Mouse (Mus musculus) small intestine, adult 2 months (tissue): ENCODE results near the gene Parn. TPM values are rescaled to one million over a fixed set of nuclear protein-coding genes. Genes with fewer than 3 reads are reported as not detected.
"Not testable (repeated sequence)": the region's sequence is repeated elsewhere in the genome, so short reads cannot be mapped to it uniquely, and the experiment has no call there.

Experiments
- H3K27ac ChIP-seq: fragments of 200-500 bp; 2 replicates; pipeline ENCODE4 v1.5.1; 2012; ENCODE audit warnings: low read depth, low read length, control low read depth, inconsistent platforms; ENCODE audit not compliant: insufficient read depth
- H3K27me3 ChIP-seq: fragments of 200-500 bp; 2 replicates; pipeline ENCODE4 v1.6.1; 2012; ENCODE audit warnings: mild to moderate bottlenecking, moderate library complexity, low read length, inconsistent platforms; ENCODE audit not compliant: control insufficient read depth, insufficient read depth
- H3K36me3 ChIP-seq: fragments of 200-500 bp; 2 replicates; pipeline ENCODE4 v1.6.1; 2012; ENCODE audit warnings: mild to moderate bottlenecking, low read length, control low read depth, inconsistent platforms; ENCODE audit not compliant: control insufficient read depth, insufficient read depth
- H3K4me1 ChIP-seq: fragments of 200-500 bp; 2 replicates; pipeline ENCODE4 v1.6.1; 2012; ENCODE audit warnings: low read length, inconsistent platforms, mixed read lengths; ENCODE audit not compliant: control insufficient read depth, insufficient read depth, insufficient read length
- H3K4me3 ChIP-seq: fragments of 200-500 bp; 2 replicates; pipeline ENCODE4 v1.5.1; 2012; ENCODE audit warnings: low read depth, mild to moderate bottlenecking, control low read depth, inconsistent platforms, low read length, moderate library complexity
- CTCF ChIP-seq: fragments of 200-500 bp; IDR thresholded peaks from 2 replicates; pipeline ENCODE4 v1.5.1; 2012; ENCODE audit warnings: low read depth, mild to moderate bottlenecking, control low read depth, inconsistent platforms, low read length, moderate library complexity, mixed read lengths; ENCODE audit not compliant: insufficient replicate concordance, insufficient read length; ENCODE audit errors: extremely low read depth
- POLR2A ChIP-seq: fragments of 200-500 bp; IDR thresholded peaks from 2 replicates; pipeline ENCODE4 v1.6.1; 2012; ENCODE audit warnings: low read depth, mild to moderate bottlenecking, control low read depth, inconsistent platforms, low read length, moderate library complexity
- WGBS: fragments of 180-500 bp; shearing (Covaris S2); methylation state at CpG from one replicate; pipeline ENCODE4 v1.1.7; 2018; 5-methylcytosine and 5-hydroxymethylcytosine counted together
- polyA plus RNA-seq: library from polyadenylated mRNA; depleted of rRNA; stranded (reverse); fragments of >200 nt; gene quantifications from 2 replicates; pipeline ENCODE4 v1.2.3, GENCODE M21; 2012

Parn gene
- polyA plus RNA-seq, 1 experiment = 9.5 TPM

DNA sequence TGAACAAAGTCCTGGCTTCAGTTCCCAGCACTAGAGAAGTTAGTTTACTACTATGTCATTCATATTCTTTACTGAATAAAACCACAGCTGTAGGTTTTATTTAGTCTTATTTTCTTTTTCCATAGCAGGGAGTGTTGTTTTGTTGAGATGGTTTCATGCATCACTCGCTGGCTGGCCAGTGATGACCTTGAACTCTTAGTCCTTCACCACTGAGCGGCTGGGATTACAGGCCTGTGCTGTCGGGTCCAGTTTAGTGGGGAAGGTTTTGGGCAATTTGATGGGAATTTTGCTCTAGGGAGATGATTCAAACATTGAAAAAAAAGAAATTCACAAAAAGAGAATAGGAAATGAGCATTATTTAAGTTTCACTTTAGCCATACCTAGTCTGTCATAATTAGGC, 6.5 kb upstream of the Parn start:
- Histone ChIP-seq H3K27ac (no peak overlapping the region), H3K4me1 (no peaks in the 10 kb centered on the region; the same call in 1 of the 2 replicates), H3K27me3 (no peaks in the 10 kb centered on the region), H3K36me3 (peaks cover 10% of the 10 kb centered on the region), H3K4me3 (no peak overlapping the region)
- WGBS = 84% methylated on average over 3 of the region's 3 CpGs
- TF ChIP-seq CTCF (no peak), POLR2A (no peak)

DNA sequence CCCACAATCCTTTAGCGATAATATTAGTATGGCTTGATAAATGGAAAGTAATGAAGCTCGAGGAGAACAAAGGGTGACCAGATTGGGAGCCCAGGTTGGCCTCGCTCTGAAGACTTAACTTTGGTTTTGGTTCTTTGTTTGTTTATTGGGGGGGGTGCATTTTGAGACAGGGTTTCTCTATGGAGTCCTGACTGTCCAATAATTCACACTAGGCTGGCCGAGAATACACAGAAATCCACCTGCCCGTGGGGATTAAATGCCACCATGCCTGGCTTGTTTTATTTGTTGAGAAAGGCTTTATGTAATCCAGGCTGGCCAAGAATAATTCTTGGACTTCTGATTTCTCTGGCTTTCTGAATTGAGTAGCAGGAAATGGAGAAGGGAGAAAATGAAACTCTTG, 5.1 kb upstream of the Parn start:
- Histone ChIP-seq H3K4me3 (no peak overlapping the region), H3K4me1 (no peaks in the 10 kb centered on the region; the same call in 1 of the 2 replicates), H3K27me3 (no peaks in the 10 kb centered on the region), H3K27ac (peak overlapping the region; percentile 36), H3K36me3 (peaks cover 10% of the 10 kb centered on the region)
- TF ChIP-seq CTCF = no peak
- TF ChIP-seq POLR2A = no peak
- WGBS = 35% methylated on average over 5 of the region's 5 CpGs

DNA sequence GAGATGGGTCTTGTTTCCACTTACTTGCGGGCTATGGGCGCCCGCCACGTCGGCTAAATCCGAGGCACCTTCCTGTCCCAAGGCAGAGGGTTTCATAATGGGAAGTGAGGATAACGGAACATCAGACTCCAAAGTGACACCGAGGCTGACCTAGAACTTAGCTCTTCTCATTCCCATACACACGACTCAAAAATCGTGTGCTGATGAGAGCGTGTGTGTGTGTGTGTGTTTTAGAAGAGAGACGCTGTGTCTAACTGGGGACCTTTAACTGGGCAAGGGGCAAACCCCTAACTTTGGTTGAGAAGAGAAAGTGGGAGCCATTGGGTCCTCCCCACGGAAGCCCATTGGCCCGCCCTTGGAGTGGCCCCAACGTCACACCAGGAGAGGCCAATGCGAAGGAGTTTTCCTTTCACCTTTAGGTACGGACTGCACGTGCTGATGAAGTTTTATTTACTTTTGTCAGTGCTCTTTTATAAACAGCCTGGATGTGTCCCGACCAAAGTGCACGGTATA, 4.5 kb upstream of the Parn start:
- TF ChIP-seq CTCF (no peak), POLR2A (no peak)
- Histone ChIP-seq H3K27ac (peak overlapping the region; percentile 91), H3K27me3 (no peaks in the 10 kb centered on the region), H3K4me3 (peak overlapping the region; percentile 81), H3K4me1 (no peaks in the 10 kb centered on the region; the same call in 1 of the 2 replicates), H3K36me3 (peaks cover 8% of the 10 kb centered on the region)
- WGBS = under 1% methylated on average over 20 of the region's 20 CpGs

DNA sequence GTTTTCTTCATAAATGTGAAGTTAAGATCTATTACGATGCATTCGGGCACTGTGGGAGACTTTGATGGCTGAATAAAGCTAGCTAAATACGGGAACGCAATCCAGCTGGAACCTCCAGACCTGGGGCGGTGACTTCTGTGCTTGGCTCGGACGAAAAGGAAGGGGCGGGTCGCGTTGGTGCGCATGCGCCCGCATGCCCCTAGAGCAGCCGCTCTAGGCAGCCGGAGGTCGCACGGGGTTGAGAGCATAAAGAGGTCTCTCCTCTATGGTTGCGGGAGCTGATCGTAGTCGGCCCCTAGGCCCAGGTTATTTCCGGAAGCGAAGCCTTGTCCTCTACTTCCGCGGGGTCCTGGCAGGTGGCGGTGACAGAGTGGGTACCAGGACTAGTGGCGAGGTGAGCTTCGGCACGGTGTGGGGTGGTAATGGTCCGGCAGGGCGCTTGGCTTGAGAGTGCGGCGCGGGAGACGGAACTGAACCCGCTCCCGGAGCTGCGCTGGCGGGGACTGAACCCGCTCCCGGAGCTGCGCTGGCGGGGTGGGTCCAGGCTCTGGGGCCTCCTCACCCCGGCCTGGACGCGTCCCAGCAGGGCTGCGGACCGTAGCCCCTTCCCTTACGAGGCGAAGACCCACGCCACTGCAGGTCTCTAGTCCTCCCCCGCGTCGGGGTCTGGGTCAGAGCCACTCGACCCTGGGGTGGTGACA, 3.9 kb upstream of the Parn start, which contains the start of the genes Bfar and 3110001I22Rik:
TSS of gene Bfar (plus strand) at position 174 of the 701 bp plus-strand sequence.
TSS of gene 3110001I22Rik (plus strand) at position 245 of the 701 bp plus-strand sequence.
- Histone ChIP-seq H3K4me1 (no peaks in the 10 kb centered on the region; the same call in 1 of the 2 replicates), H3K27ac (peak within 1 kb of the TSS; percentile 91), H3K4me3 (peak within 1 kb of the TSS; percentile 81), H3K27me3 (no peaks in the 10 kb centered on the region), H3K36me3 (peaks cover 2% of the 10 kb centered on the region)
- TF ChIP-seq POLR2A (peak; percentile 76), CTCF (no peak)
- under 1% methylated on average over 54 of the region's 54 CpGs for WGBS

DNA sequence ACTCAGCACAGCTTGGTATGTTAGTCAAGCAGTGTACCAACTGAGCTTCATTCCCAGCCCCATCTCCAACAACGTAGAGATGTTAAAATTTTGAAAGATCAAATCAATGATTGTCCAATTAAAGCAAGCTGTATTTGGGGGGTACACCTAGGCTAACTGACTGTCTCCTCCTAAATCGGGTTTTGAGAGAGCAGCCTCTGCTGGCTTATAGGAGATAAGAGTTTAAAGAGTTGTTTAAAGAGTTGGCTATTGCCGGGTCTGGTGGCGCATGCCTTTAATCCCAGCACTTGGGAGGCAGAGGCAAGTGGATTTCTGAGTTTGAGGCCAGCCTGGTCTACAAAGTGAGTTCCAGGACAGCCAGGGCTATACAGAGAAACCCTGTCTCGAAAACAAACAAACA, 2.9 kb upstream of the Parn start:
- not testable (repeated sequence) for H3K36me3 ChIP-seq, H3K27me3 ChIP-seq, H3K4me3 ChIP-seq, H3K4me1 ChIP-seq
- peak overlapping the region; percentile 72; the same call in 1 of the 2 replicates for H3K27ac ChIP-seq
- 60% methylated on average over 5 of the region's 5 CpGs for WGBS

DNA sequence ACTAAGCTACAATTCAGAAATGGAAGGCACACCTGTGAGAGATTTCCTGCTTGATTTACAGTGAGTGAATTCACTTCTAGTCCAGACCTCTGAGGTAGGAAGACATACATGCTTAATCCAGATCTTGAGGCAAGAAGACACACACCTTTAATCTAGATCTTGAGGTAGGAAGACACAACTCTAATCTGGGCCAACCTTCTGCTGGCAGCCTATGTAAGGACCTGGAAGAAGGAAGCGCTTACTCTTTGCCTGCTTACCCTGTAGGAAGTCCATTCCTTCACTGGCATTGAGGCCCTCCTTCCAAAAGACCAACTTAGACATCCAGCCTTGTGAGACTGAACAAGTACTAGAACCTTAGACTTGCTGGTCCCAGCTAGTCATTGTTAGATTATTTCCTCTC, 1.3 kb upstream of the Parn start:
- peaks cover 6% of the 10 kb centered on the region for H3K36me3 ChIP-seq
- no peaks in the 10 kb centered on the region for H3K27me3 ChIP-seq
- 97% methylated on average over 1 of the region's 1 CpGs for WGBS
- H3K27ac ChIP-seq = no peak overlapping the region
- TF ChIP-seq CTCF = no peak
- TF ChIP-seq POLR2A = no peak
- no peak overlapping the region for H3K4me3 ChIP-seq
- H3K4me1 ChIP-seq = no peaks in the 10 kb centered on the region; the same call in 1 of the 2 replicates

GRCm38 (mm10) chr16:13668402-13669108, 585 bp upstream of the Parn start:
- no peaks in the 10 kb centered on the region for H3K27me3 ChIP-seq
- H3K27ac ChIP-seq = no peak overlapping the region
- peaks cover 7% of the 10 kb centered on the region for H3K36me3 ChIP-seq
- H3K4me1 ChIP-seq = no peaks in the 10 kb centered on the region; the same call in 1 of the 2 replicates
- 76% methylated on average over 10 of the region's 10 CpGs for WGBS
- TF ChIP-seq CTCF (no peak), POLR2A (no peak)
- no peak overlapping the region for H3K4me3 ChIP-seq
